Mouse (Mus musculus) testis, adult 2 months (tissue): ENCODE measurements around the gene Stxbp1.

Experiments used
- CTCF ChIP-seq: fragments of 200-500 bp; IDR thresholded peaks from 2 replicates; pipeline ENCODE4 v1.5.1; 2012; ENCODE audit warnings: low read depth, mild to moderate bottlenecking, inconsistent platforms, low read length, moderate library complexity; ENCODE audit not compliant: control insufficient read depth, insufficient read depth, insufficient replicate concordance
- POLR2A ChIP-seq: fragments of 200-500 bp; IDR thresholded peaks from 2 replicates; pipeline ENCODE4 v1.6.1; 2012; ENCODE audit warnings: low read depth, mild to moderate bottlenecking, inconsistent platforms, low read length, moderate library complexity; ENCODE audit not compliant: control insufficient read depth

- TF ChIP-seq CTCF (no peak), POLR2A (no peak)
Measured at GRCm38 (mm10) chr2:32839261-32839660, 7.8 kb downstream of the Stxbp1 start.
